Mouse (Mus musculus): Measurements from ENCODE around the gene Myo10. TPM values are rescaled to one million over a fixed set of nuclear protein-coding genes. Genes with fewer than 3 reads are reported as not detected.

The Myo10 gene
- polyA plus RNA-seq, 1 experiment from 2014 or later, result 48.4 TPM

GRCm38 (mm10) chr15:25674099-25674931, 52.0 kb downstream of the Myo10 start:
- Histone ChIP-seq H3K9ac (ENCODE audit: low read length) (no peak overlapping the region), H3K27me3 (ENCODE audit: control insufficient read depth, insufficient read depth, low read length) (no peaks in the 10 kb centered on the region), H3K4me3 (ENCODE audit: low read depth, low read length) (no peak overlapping the region), H3K36me3 (ENCODE audit: control insufficient read depth, insufficient read depth, low read length) (no peaks in the 10 kb centered on the region; the same call in 1 of the 2 replicates), H3K4me1 (ENCODE audit: control insufficient read depth, insufficient read depth, low read length) (peaks cover 41% of the 10 kb centered on the region), H3K4me2 (ENCODE audit: low read depth, severe bottlenecking) (no peak overlapping the region), H3K27ac (replicated peaks; ENCODE audit: low read depth, low read length) (no peak overlapping the region), H3K9me3 (ENCODE audit: control insufficient read depth, low read length) (no peaks in the 10 kb centered on the region)
- WGBS, result 91% methylated on average over 17 of the region's 17 CpGs
- DNase-seq (ENCODE audit: low spot score) (no peak), ATAC-seq (ENCODE audit: insufficient number of reproducible peaks, low FRiP score, low TSS enrichment, low read depth) (no peak)

- Histone ChIP-seq H3K27me3 (ENCODE audit: control insufficient read depth, insufficient read depth, low read length) (no peaks in the 10 kb centered on the region), H3K36me3 (ENCODE audit: control insufficient read depth, insufficient read depth, low read length) (no peaks in the 10 kb centered on the region; the same call in 1 of the 2 replicates), H3K4me1 (ENCODE audit: control insufficient read depth, insufficient read depth, low read length) (peaks cover 37% of the 10 kb centered on the region), H3K9ac (ENCODE audit: low read length) (no peak overlapping the region), H3K4me3 (ENCODE audit: low read depth, low read length) (no peak overlapping the region), H3K4me2 (ENCODE audit: low read depth, severe bottlenecking) (no peak overlapping the region), H3K27ac (replicated peaks; ENCODE audit: low read depth, low read length) (no peak overlapping the region), H3K9me3 (ENCODE audit: control insufficient read depth, low read length) (no peaks in the 10 kb centered on the region)
- ATAC-seq (ENCODE audit: insufficient number of reproducible peaks, low FRiP score, low TSS enrichment, low read depth), result no peak
- whole genome bisulfite sequencing, result 91% methylated on average over 4 of the region's 4 CpGs
- DNase-seq (ENCODE audit: low spot score), result no peak
Measured at GRCm38 (mm10) chr15:25674932-25675250, 52.6 kb downstream of the Myo10 start.

GRCm38 (mm10) chr15:25675359-25675758, 53.0 kb downstream of the Myo10 start:
- WGBS, result 96% methylated on average over 11 of the region's 11 CpGs
- peaks cover 33% of the 10 kb centered on the region for H3K4me1 ChIP-seq (ENCODE audit: control insufficient read depth, insufficient read depth, low read length)
- DNase-seq (ENCODE audit: low spot score) (no peak), ATAC-seq (ENCODE audit: insufficient number of reproducible peaks, low FRiP score, low TSS enrichment, low read depth) (no peak)
- H3K4me2 ChIP-seq (ENCODE audit: low read depth, severe bottlenecking), result no peak overlapping the region
- no peak overlapping the region for H3K4me3 ChIP-seq (ENCODE audit: low read depth, low read length)
- no peak overlapping the region for H3K27ac ChIP-seq (replicated peaks; ENCODE audit: low read depth, low read length)
- no peaks in the 10 kb centered on the region for H3K9me3 ChIP-seq (ENCODE audit: control insufficient read depth, low read length)
- no peaks in the 10 kb centered on the region; the same call in 1 of the 2 replicates for H3K36me3 ChIP-seq (ENCODE audit: control insufficient read depth, insufficient read depth, low read length)
- no peaks in the 10 kb centered on the region for H3K27me3 ChIP-seq (ENCODE audit: control insufficient read depth, insufficient read depth, low read length)
- H3K9ac ChIP-seq (ENCODE audit: low read length), result no peak overlapping the region

GRCm38 (mm10) chr15:25676056-25676785, 53.9 kb downstream of the Myo10 start:
- peaks cover 31% of the 10 kb centered on the region for H3K4me1 ChIP-seq (ENCODE audit: control insufficient read depth, insufficient read depth, low read length)

GRCm38 (mm10) chr15:25679081-25679480, 56.8 kb downstream of the Myo10 start:
- no peaks in the 10 kb centered on the region for H3K9me3 ChIP-seq (ENCODE audit: control insufficient read depth, low read length)
- DNase-seq (ENCODE audit: low spot score) (no peak), ATAC-seq (ENCODE audit: insufficient number of reproducible peaks, low FRiP score, low TSS enrichment, low read depth) (no peak)
- no peak overlapping the region for H3K4me2 ChIP-seq (ENCODE audit: low read depth, severe bottlenecking)
- H3K27ac ChIP-seq (replicated peaks; ENCODE audit: low read depth, low read length), result no peak overlapping the region
- no peaks in the 10 kb centered on the region for H3K27me3 ChIP-seq (ENCODE audit: control insufficient read depth, insufficient read depth, low read length)
- WGBS, result 65% methylated on average over 3 of the region's 3 CpGs
- no peak overlapping the region for H3K4me3 ChIP-seq (ENCODE audit: low read depth, low read length)
- peaks cover 25% of the 10 kb centered on the region for H3K4me1 ChIP-seq (ENCODE audit: control insufficient read depth, insufficient read depth, low read length)
- H3K9ac ChIP-seq (ENCODE audit: low read length), result no peak overlapping the region
- no peaks in the 10 kb centered on the region; the same call in 1 of the 2 replicates for H3K36me3 ChIP-seq (ENCODE audit: control insufficient read depth, insufficient read depth, low read length)

More at GRCm38 (mm10) chr15:25676056-25676785, 53.9 kb downstream of the Myo10 start:
- no peaks in the 10 kb centered on the region for H3K9me3 ChIP-seq (ENCODE audit: control insufficient read depth, low read length)
- H3K9ac ChIP-seq (ENCODE audit: low read length), result no peak overlapping the region
- H3K27me3 ChIP-seq (ENCODE audit: control insufficient read depth, insufficient read depth, low read length), result no peaks in the 10 kb centered on the region
- ATAC-seq (ENCODE audit: insufficient number of reproducible peaks, low FRiP score, low TSS enrichment, low read depth), result no peak
- no peak overlapping the region for H3K4me3 ChIP-seq (ENCODE audit: low read depth, low read length)
- H3K36me3 ChIP-seq (ENCODE audit: control insufficient read depth, insufficient read depth, low read length), result no peaks in the 10 kb centered on the region; the same call in 1 of the 2 replicates
- no peak overlapping the region for H3K4me2 ChIP-seq (ENCODE audit: low read depth, severe bottlenecking)
- 78% methylated on average over 13 of the region's 13 CpGs for WGBS
- DNase-seq (ENCODE audit: low spot score), result no peak
- H3K27ac ChIP-seq (replicated peaks; ENCODE audit: low read depth, low read length), result no peak overlapping the region

GRCm38 (mm10) chr15:25679616-25680015, 57.3 kb downstream of the Myo10 start:
- no peaks in the 10 kb centered on the region for H3K9me3 ChIP-seq (ENCODE audit: control insufficient read depth, low read length)
- 68% methylated on average over 4 of the region's 4 CpGs for WGBS
- DNase-seq (ENCODE audit: low spot score), result no peak
- no peak overlapping the region for H3K9ac ChIP-seq (ENCODE audit: low read length)
- H3K36me3 ChIP-seq (ENCODE audit: control insufficient read depth, insufficient read depth, low read length), result no peaks in the 10 kb centered on the region; the same call in 1 of the 2 replicates
- no peak for ATAC-seq (ENCODE audit: insufficient number of reproducible peaks, low FRiP score, low TSS enrichment, low read depth)
- H3K4me2 ChIP-seq (ENCODE audit: low read depth, severe bottlenecking), result no peak overlapping the region
- peaks cover 25% of the 10 kb centered on the region for H3K4me1 ChIP-seq (ENCODE audit: control insufficient read depth, insufficient read depth, low read length)
- no peak overlapping the region for H3K27ac ChIP-seq (replicated peaks; ENCODE audit: low read depth, low read length)
- H3K4me3 ChIP-seq (ENCODE audit: low read depth, low read length), result no peak overlapping the region
- no peaks in the 10 kb centered on the region for H3K27me3 ChIP-seq (ENCODE audit: control insufficient read depth, insufficient read depth, low read length)

- WGBS, result 52% methylated on average over 10 of the region's 10 CpGs
- Histone ChIP-seq H3K4me2 (ENCODE audit: low read depth, severe bottlenecking) (no peak overlapping the region), H3K27me3 (ENCODE audit: control insufficient read depth, insufficient read depth, low read length) (no peaks in the 10 kb centered on the region), H3K9ac (ENCODE audit: low read length) (no peak overlapping the region), H3K4me3 (ENCODE audit: low read depth, low read length) (no peak overlapping the region), H3K4me1 (ENCODE audit: control insufficient read depth, insufficient read depth, low read length) (peaks cover 25% of the 10 kb centered on the region), H3K27ac (replicated peaks; ENCODE audit: low read depth, low read length) (no peak overlapping the region), H3K9me3 (ENCODE audit: control insufficient read depth, low read length) (no peaks in the 10 kb centered on the region), H3K36me3 (ENCODE audit: control insufficient read depth, insufficient read depth, low read length) (no peaks in the 10 kb centered on the region; the same call in 1 of the 2 replicates)
- DNase-seq (ENCODE audit: low spot score) (no peak), ATAC-seq (ENCODE audit: insufficient number of reproducible peaks, low FRiP score, low TSS enrichment, low read depth) (no peak)
Measured at GRCm38 (mm10) chr15:25680269-25680818, 58.0 kb downstream of the Myo10 start.

- no peak for ATAC-seq (ENCODE audit: insufficient number of reproducible peaks, low FRiP score, low TSS enrichment, low read depth)
- Histone ChIP-seq H3K27ac (replicated peaks; ENCODE audit: low read depth, low read length) (no peak overlapping the region), H3K36me3 (ENCODE audit: control insufficient read depth, insufficient read depth, low read length) (no peaks in the 10 kb centered on the region), H3K9me3 (ENCODE audit: control insufficient read depth, low read length) (no peaks in the 10 kb centered on the region), H3K4me2 (ENCODE audit: low read depth, severe bottlenecking) (no peak overlapping the region), H3K9ac (ENCODE audit: low read length) (no peak overlapping the region), H3K27me3 (ENCODE audit: control insufficient read depth, insufficient read depth, low read length) (no peaks in the 10 kb centered on the region), H3K4me3 (ENCODE audit: low read depth, low read length) (no peak overlapping the region), H3K4me1 (ENCODE audit: control insufficient read depth, insufficient read depth, low read length) (peaks cover 7% of the 10 kb centered on the region)
- no peak for DNase-seq (ENCODE audit: low spot score)
- 62% methylated on average over 13 of the region's 13 CpGs for WGBS
Measured at GRCm38 (mm10) chr15:25682953-25683507, 60.7 kb downstream of the Myo10 start.
